Mouse (Mus musculus) cortical plate, adult 2 months (tissue): ENCODE measurements at regions not wholly inside any gene's neighbourhood (a gene's known extent, or its start where the extent isn't known, plus 50 kb on each side); places are given as distances from the start of the nearest gene placed in this dataset.

ENCODE experiments used
- CTCF ChIP-seq: fragments of 200-500 bp; IDR thresholded peaks from 2 replicates; pipeline ENCODE4 v1.5.1; 2011; ENCODE audit warnings: mild to moderate bottlenecking, control low read depth, low read length; ENCODE audit not compliant: insufficient read depth; ENCODE audit errors: extremely low read depth
- POLR2A ChIP-seq: fragments of 200-500 bp; IDR thresholded peaks from 2 replicates; pipeline ENCODE4 v1.6.1; 2011; ENCODE audit warnings: mild to moderate bottlenecking, low read length, control low read depth; ENCODE audit not compliant: insufficient read depth; ENCODE audit errors: extremely low read depth

DNA sequence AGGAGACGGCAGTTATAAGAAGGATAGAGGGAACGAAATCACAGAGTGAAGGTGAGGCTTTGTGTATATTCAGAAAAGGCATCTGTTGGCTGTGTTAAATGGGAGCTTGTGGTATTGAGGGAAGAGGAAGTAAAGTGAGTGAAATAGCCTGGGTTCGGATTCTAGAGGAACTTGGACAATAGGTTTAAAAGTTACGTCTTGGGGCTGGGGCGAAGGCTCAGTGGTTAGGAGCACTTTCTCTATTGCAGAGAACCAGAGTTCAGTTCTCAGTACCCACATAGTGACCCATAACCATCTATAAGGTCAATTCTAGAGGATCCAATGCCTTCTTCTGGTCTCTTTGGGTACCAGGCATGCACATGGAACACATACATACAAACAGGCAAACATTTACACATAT is 317.6 kb upstream of the Ubash3b start:
- TF ChIP-seq POLR2A (no peak), CTCF (no peak)
